In the genomic region with DNA sequence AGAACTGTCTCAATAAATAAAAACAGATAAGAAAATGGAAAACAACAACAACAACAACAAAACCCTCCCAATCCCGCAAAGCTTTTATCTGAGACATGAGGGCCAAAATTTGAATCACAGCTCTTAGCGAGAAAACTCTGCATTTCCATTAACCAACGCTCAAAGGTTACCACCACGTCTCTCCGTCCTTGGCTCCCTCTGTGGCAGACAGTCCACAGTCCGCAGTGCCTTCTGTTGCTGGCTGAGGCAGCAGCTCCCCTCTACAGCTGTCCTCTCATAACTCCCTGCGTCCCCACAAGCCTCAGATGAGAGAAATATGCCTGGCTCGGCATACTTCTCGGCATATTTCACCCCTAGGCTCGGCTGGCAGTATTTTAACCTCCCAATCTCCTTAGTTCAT, we compare ENCODE assay signal across 23 mouse cellular contexts.
A peak's percentile ranks its signal among the peaks of the same experiment; 100 is the strongest.
DNase-seq lines count a peak whose midpoint lies in the region; ATAC-seq and TF ChIP-seq lines count a peak whose summit lies in the region.
"Had no signal": no experiment of that assay in that cellular context is flagged by ENCODE, and none has a peak within 500 bp of the region (broad histone marks: within the 10 kb centered on the region; RNA-seq: fewer than 3 reads in every experiment).

No protein-coding gene starts in this region.

- H3K36me3 ChIP-seq in kidney, embryonic 14.5 days (ENCODE audit: control insufficient read depth, insufficient read depth, low read length), result no peaks in the 10 kb centered on the region
- no peaks in the 10 kb centered on the region for H3K36me3 ChIP-seq in kidney, embryonic 16.5 days (ENCODE audit: insufficient read depth, low read length)
- H3K36me3 ChIP-seq in liver, postnatal 0 days (replicated peaks; ENCODE audit: insufficient read depth, low read length), result no peaks in the 10 kb centered on the region
- no peaks in the 10 kb centered on the region for H3K36me3 ChIP-seq in liver, embryonic 11.5 days (ENCODE audit: control insufficient read depth, insufficient read depth, low read length)
- H3K36me3 ChIP-seq: embryonic facial prominence, embryonic 13.5 days; forebrain, embryonic 12.5 days; G1E; heart, embryonic 13.5 days; hindbrain, embryonic 13.5 days had no signal

- no peak overlapping the region for H3K27ac ChIP-seq in kidney, embryonic 14.5 days (ENCODE audit: low read depth, low read length)
- H3K27ac ChIP-seq in kidney, embryonic 16.5 days (ENCODE audit: low read length), result no peak overlapping the region
- H3K27ac ChIP-seq in liver, postnatal 0 days (ENCODE audit: low read depth), result 0 out of 2 replicates have a peak overlapping the region, but pooled peaks have one; percentile 39
- H3K27ac ChIP-seq in liver, embryonic 11.5 days (ENCODE audit: low read depth, low read length), result no peak overlapping the region
- H3K27ac ChIP-seq: embryonic facial prominence, embryonic 13.5 days; forebrain, embryonic 12.5 days; heart, adult 2 months; heart, embryonic 13.5 days; hindbrain, embryonic 13.5 days had no signal

- peaks cover 6% of the 10 kb centered on the region for H3K4me1 ChIP-seq in kidney, embryonic 14.5 days (ENCODE audit: control insufficient read depth, insufficient read depth, low read length)
- H3K4me1 ChIP-seq in kidney, embryonic 16.5 days (ENCODE audit: insufficient read depth, low read length), result peaks cover 3% of the 10 kb centered on the region; the same call in 1 of the 2 replicates
- no peaks in the 10 kb centered on the region for H3K4me1 ChIP-seq in liver, postnatal 0 days (ENCODE audit: insufficient read depth)
- H3K4me1 ChIP-seq in liver, embryonic 11.5 days (replicated peaks; ENCODE audit: control insufficient read depth, insufficient read depth, low read length), result peaks cover 7% of the 10 kb centered on the region; the same call in 1 of the 2 replicates

- peak; percentile 41 for DNase-seq in adrenal gland, postnatal 10 days
- no peak for DNase-seq in adrenal gland, adult 18-20 months (ENCODE audit: low spot score in 2 of 2)
- DNase-seq in kidney, adult 11 months, result peak; percentile 34
- DNase-seq in kidney, adult 9 months, result peak; percentile 67
- DNase-seq in liver, postnatal 0 days, result no peak
- no peak for DNase-seq in liver, embryonic 11.5 days (ENCODE audit: low spot score)
- DNase-seq: adrenal gland, postnatal 14 days; B cell, adult 2 months; cerebellum, adult 18-20 months; cerebellum, adult 9-11 months; cerebellum, postnatal 36 days; gastrocnemius, postnatal 10 days; heart, adult 2 months; heart, postnatal 4 days had no signal

- ATAC-seq in kidney, embryonic 14.5 days (ENCODE audit: low FRiP score, low TSS enrichment), result no peak
- ATAC-seq in kidney, embryonic 16.5 days (ENCODE audit: low FRiP score, low TSS enrichment), result no peak
- peak; percentile 67 for ATAC-seq in liver, postnatal 0 days
- ATAC-seq in liver, embryonic 11.5 days (replicated peaks; ENCODE audit: low FRiP score), result no peak
- ATAC-seq: CD4-positive, CD25-positive, alpha-beta regulatory T cell, adult 4 months; forebrain, embryonic 16.5 days had no signal

- H3K4me2 ChIP-seq in kidney, embryonic 14.5 days (replicated peaks; ENCODE audit: low read depth, low read length), result no peak overlapping the region
- no peak overlapping the region for H3K4me2 ChIP-seq in kidney, embryonic 16.5 days (replicated peaks; ENCODE audit: low read depth, low read length)
- H3K4me2 ChIP-seq in liver, postnatal 0 days (ENCODE audit: low read depth, low read length), result no peak overlapping the region
- H3K4me2 ChIP-seq in liver, embryonic 11.5 days, result no peak overlapping the region
- H3K4me2 ChIP-seq: embryonic facial prominence, embryonic 13.5 days; forebrain, embryonic 12.5 days; heart, embryonic 13.5 days; hindbrain, embryonic 13.5 days had no signal

- H3K4me3 ChIP-seq in kidney, embryonic 14.5 days (ENCODE audit: low read length), result no peak overlapping the region
- no peak overlapping the region for H3K4me3 ChIP-seq in kidney, embryonic 16.5 days (ENCODE audit: low read length)
- H3K4me3 ChIP-seq in liver, postnatal 0 days (ENCODE audit: low read depth, low read length), result no peak overlapping the region
- H3K4me3 ChIP-seq in liver, embryonic 11.5 days (ENCODE audit: low read depth, low read length), result no peak overlapping the region
- H3K4me3 ChIP-seq: embryonic facial prominence, embryonic 13.5 days; forebrain, embryonic 12.5 days; heart, adult 2 months; heart, embryonic 13.5 days; hindbrain, embryonic 13.5 days had no signal

- H3K9me3 ChIP-seq in kidney, embryonic 14.5 days (ENCODE audit: control insufficient read depth, low read length), result no peaks in the 10 kb centered on the region
- H3K9me3 ChIP-seq in kidney, embryonic 16.5 days (ENCODE audit: low read length), result no peaks in the 10 kb centered on the region; the same call in 1 of the 2 replicates
- H3K9me3 ChIP-seq in liver, postnatal 0 days (ENCODE audit: low read length), result no peaks in the 10 kb centered on the region
- no peaks in the 10 kb centered on the region for H3K9me3 ChIP-seq in liver, embryonic 11.5 days (ENCODE audit: control insufficient read depth, low read length)
- H3K9me3 ChIP-seq: embryonic facial prominence, embryonic 13.5 days; forebrain, embryonic 12.5 days; G1E; heart, embryonic 13.5 days; hindbrain, embryonic 13.5 days had no signal

- no peak for TF ChIP-seq CTCF in liver, postnatal 0 days (IDR thresholded peaks at IDR 0.05; ENCODE audit: low read depth)

- no peak overlapping the region for H3K9ac ChIP-seq in kidney, embryonic 14.5 days (ENCODE audit: low read depth, low read length)
- no peak overlapping the region for H3K9ac ChIP-seq in kidney, embryonic 16.5 days (replicated peaks; ENCODE audit: low read length)
- no peak overlapping the region for H3K9ac ChIP-seq in liver, postnatal 0 days (replicated peaks)
- no peak overlapping the region for H3K9ac ChIP-seq in liver, embryonic 11.5 days (ENCODE audit: low read depth, low read length)
- H3K9ac ChIP-seq: embryonic facial prominence, embryonic 13.5 days; forebrain, embryonic 12.5 days; heart, embryonic 13.5 days; hindbrain, embryonic 13.5 days had no signal

- TF ChIP-seq EP300 in liver, postnatal 0 days (IDR thresholded peaks at IDR 0.05; ENCODE audit: low read depth), result no peak

- whole genome bisulfite sequencing in kidney, embryonic 14.5 days, result 83% methylated on average over 10 of the region's 10 CpGs
- WGBS in kidney, embryonic 16.5 days, result 84% methylated on average over 10 of the region's 10 CpGs
- 64% methylated on average over 10 of the region's 10 CpGs for WGBS in liver, postnatal 0 days (ENCODE audit: insufficient replicate concordance)
- WGBS in liver, embryonic 11.5 days, result 81% methylated on average over 10 of the region's 10 CpGs

- H3K27me3 ChIP-seq in kidney, embryonic 14.5 days (ENCODE audit: control insufficient read depth, insufficient read depth, low read length), result no peaks in the 10 kb centered on the region
- H3K27me3 ChIP-seq in kidney, embryonic 16.5 days (ENCODE audit: insufficient read depth, low read length), result no peaks in the 10 kb centered on the region
- no peaks in the 10 kb centered on the region for H3K27me3 ChIP-seq in liver, postnatal 0 days (ENCODE audit: insufficient read depth, low read length)
- H3K27me3 ChIP-seq in liver, embryonic 11.5 days (replicated peaks; ENCODE audit: control insufficient read depth, insufficient read depth, low read length), result 0 out of 2 replicates have a peak, but pooled peaks cover 2% of the 10 kb centered on the region
- H3K27me3 ChIP-seq: embryonic facial prominence, embryonic 13.5 days; heart, embryonic 13.5 days had no signal

Comparison
In these comparisons a context has a peak if more than half of its experiments do, and no peak if none do; other contexts are left out.
1. DNase-seq: peak in adrenal gland, postnatal 10 days (single experiment), kidney, adult 11 months (single experiment) and kidney, adult 9 months (single experiment); none in adrenal gland, adult 18-20 months (0 of 2), liver, postnatal 0 days (single experiment) and liver, embryonic 11.5 days (single experiment).